Comparison of ENCODE assay signal across 1 mouse cellular context in the genomic region with DNA sequence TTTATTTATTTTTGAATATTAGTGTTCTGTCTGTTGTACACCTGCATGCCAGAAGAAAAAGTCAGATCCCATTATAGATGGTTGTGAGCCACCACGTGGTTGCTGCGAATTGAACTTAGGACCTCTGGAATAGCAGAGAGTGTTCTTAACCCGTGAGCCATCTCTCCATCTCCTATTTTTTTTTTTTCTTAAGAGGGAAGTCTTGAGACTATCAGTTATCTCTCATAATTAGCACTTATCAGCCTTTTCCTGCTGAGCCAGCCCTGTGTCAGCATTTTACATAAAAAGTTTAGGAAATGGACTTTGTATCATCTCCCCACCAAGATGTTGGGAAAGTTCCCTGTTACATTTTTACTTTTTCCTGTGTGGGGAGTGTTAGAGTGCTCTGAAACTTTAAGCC.
TF ChIP-seq lines count a peak whose summit lies in the region.

No protein-coding gene starts in this region.

TF ChIP-seq in MEL, 35 proteins besides CTCF, POLR2A, EP300 and RAD21 (continued from another document):
- TF ChIP-seq CHD1 (IDR thresholded peaks at IDR 0.05; ENCODE audit: low read depth, low read length): no peak
- no peak for TF ChIP-seq ELF1 (IDR thresholded peaks at IDR 0.05; ENCODE audit: low read depth, low read length)
- TF ChIP-seq ZMIZ1 (IDR thresholded peaks at IDR 0.05; ENCODE audit: low read depth, low read length): no peak
- TF ChIP-seq MXI1 (IDR thresholded peaks at IDR 0.05; ENCODE audit: low read depth, low read length): no peak
- no peak for TF ChIP-seq POLR2AphosphoS2 (IDR thresholded peaks at IDR 0.05; ENCODE audit: low read length)
- TF ChIP-seq ZNF384 (IDR thresholded peaks at IDR 0.05; ENCODE audit: low read depth, low read length): peak; percentile 84
- 0 out of 2 replicates have a peak, but pooled peaks have one; percentile 18 for TF ChIP-seq GATA1 (IDR thresholded peaks at IDR 0.05; ENCODE audit: low read depth, low read length)
